In genomic region chr9:107812132-107812531, GRCm38 (mm10) we compare ENCODE assay signal across 19 mouse cellular contexts. TPM values are rescaled to one million over a fixed set of nuclear protein-coding genes. Genes with fewer than 3 reads are reported as not detected.
DNase-seq lines count a peak whose midpoint lies in the region; ATAC-seq and TF ChIP-seq lines count a peak whose summit lies in the region.
"Had no signal": no experiment of that assay in that cellular context is flagged by ENCODE, and none has a peak within 500 bp of the region (broad histone marks: within the 10 kb centered on the region; RNA-seq: fewer than 3 reads in every experiment).

No protein-coding gene starts in this region.

- TF ChIP-seq EP300 in heart, adult 2 months (IDR thresholded peaks at IDR 0.05; ENCODE audit: insufficient read depth, low read depth, low read length), result no peak

- H3K4me2 ChIP-seq in heart, embryonic 11.5 days, result no peak overlapping the region
- no peak overlapping the region for H3K4me2 ChIP-seq in intestine, embryonic 15.5 days (replicated peaks)
- H3K4me2 ChIP-seq: embryonic facial prominence, embryonic 15.5 days; forebrain, embryonic 15.5 days; hindbrain, embryonic 12.5 days had no signal

- H3K9me3 ChIP-seq in heart, embryonic 11.5 days (replicated peaks; ENCODE audit: control insufficient read depth, low read length), result no peaks in the 10 kb centered on the region
- no peaks in the 10 kb centered on the region for H3K9me3 ChIP-seq in intestine, embryonic 15.5 days
- H3K9me3 ChIP-seq: embryonic facial prominence, embryonic 15.5 days; forebrain, embryonic 15.5 days; G1E; hindbrain, embryonic 12.5 days had no signal

- CTCF ChIA-PET in Patski (lab: Charles Lee), result interaction anchor here (1.4 to 1.6 kb wide), 3 partner anchors 10 to 19 kb away, joined by 3 to 10 read pairs (median 4); no protein-coding TSS in a partner anchor

- peak; percentile 35 for TF ChIP-seq CTCF in heart, adult 2 months (IDR thresholded peaks at IDR 0.05)
- peak; percentile 11 for TF ChIP-seq CTCF in left cerebral cortex, adult 2 months (IDR thresholded peaks at IDR 0.05)
- TF ChIP-seq CTCF in Patski (IDR thresholded peaks at IDR 0.05), result peak; percentile 27

- H3K9ac ChIP-seq in heart, adult 2 months (ENCODE audit: low read depth, low read length), result no peak overlapping the region
- no peak overlapping the region for H3K9ac ChIP-seq in heart, embryonic 11.5 days (ENCODE audit: low read depth, low read length)
- no peak overlapping the region for H3K9ac ChIP-seq in intestine, embryonic 15.5 days
- H3K9ac ChIP-seq: embryonic facial prominence, embryonic 15.5 days; forebrain, embryonic 15.5 days; hindbrain, embryonic 12.5 days had no signal

- POLR2A ChIA-PET in Patski (lab: Charles Lee), result interaction anchor here (0.6 kb wide), 1 partner anchor 1826 kb away, joined by 3 read pairs; no protein-coding TSS in a partner anchor

- no peaks in the 10 kb centered on the region for H3K4me1 ChIP-seq in heart, adult 2 months (ENCODE audit: control insufficient read depth, insufficient read depth, low read length)
- H3K4me1 ChIP-seq in heart, embryonic 11.5 days (ENCODE audit: control insufficient read depth, insufficient read depth, low read length), result no peaks in the 10 kb centered on the region
- no peaks in the 10 kb centered on the region for H3K4me1 ChIP-seq in intestine, embryonic 15.5 days (replicated peaks)
- H3K4me1 ChIP-seq: embryonic facial prominence, embryonic 15.5 days; forebrain, embryonic 15.5 days; hindbrain, embryonic 12.5 days had no signal

- intact Hi-C loops in heart, adult 2 months (cut with DNase I), result no loop called here
- intact Hi-C loops in left cerebral cortex, adult 2 months (cut with DNase I), result no loop called here

- no peak overlapping the region for H3K4me3 ChIP-seq in heart, adult 2 months
- no peak overlapping the region for H3K4me3 ChIP-seq in heart, embryonic 11.5 days (ENCODE audit: low read depth, low read length)
- no peak overlapping the region for H3K4me3 ChIP-seq in left cerebral cortex, adult 2 months
- no peak overlapping the region for H3K4me3 ChIP-seq in intestine, embryonic 15.5 days (replicated peaks)
- H3K4me3 ChIP-seq: embryonic facial prominence, embryonic 15.5 days; forebrain, embryonic 15.5 days; hindbrain, embryonic 12.5 days had no signal

- no peaks in the 10 kb centered on the region for H3K27me3 ChIP-seq in heart, adult 2 months (ENCODE audit: control insufficient read depth, insufficient read depth, low read length)
- no peaks in the 10 kb centered on the region for H3K27me3 ChIP-seq in heart, embryonic 11.5 days (ENCODE audit: control insufficient read depth, insufficient read depth, low read length)
- H3K27me3 ChIP-seq in Patski, result no peaks in the 10 kb centered on the region
- no peaks in the 10 kb centered on the region for H3K27me3 ChIP-seq in intestine, embryonic 15.5 days (replicated peaks)
- H3K27me3 ChIP-seq: embryonic facial prominence, embryonic 15.5 days; forebrain, embryonic 15.5 days; hindbrain, embryonic 12.5 days had no signal

- H3K36me3 ChIP-seq in heart, adult 2 months (ENCODE audit: control insufficient read depth, insufficient read depth, low read length), result no peaks in the 10 kb centered on the region
- peaks cover 6% of the 10 kb centered on the region for H3K36me3 ChIP-seq in heart, embryonic 11.5 days (ENCODE audit: control insufficient read depth, insufficient read depth, low read length)
- peaks cover 14% of the 10 kb centered on the region for H3K36me3 ChIP-seq in intestine, embryonic 15.5 days

- no peaks in the 10 kb centered on the region for H3K79me2 ChIP-seq in heart, adult 2 months (replicated peaks; ENCODE audit: control insufficient read depth, insufficient read depth, low read length)

- H3K27ac ChIP-seq in heart, adult 2 months, result no peak overlapping the region
- no peak overlapping the region for H3K27ac ChIP-seq in heart, embryonic 11.5 days (ENCODE audit: low read depth, low read length)
- H3K27ac ChIP-seq in left cerebral cortex, adult 2 months, result no peak overlapping the region
- no peak overlapping the region for H3K27ac ChIP-seq in intestine, embryonic 15.5 days
- H3K27ac ChIP-seq: embryonic facial prominence, embryonic 15.5 days; forebrain, embryonic 15.5 days; hindbrain, embryonic 12.5 days had no signal

- in situ Hi-C loops in Patski (cut with MboI; ENCODE audit: low pct_unique_long_range_greater_than_20kb), result no loop called here

- TF ChIP-seq POLR2A in heart, adult 2 months (IDR thresholded peaks at IDR 0.05; ENCODE audit: insufficient read depth, low read depth, low read length), result no peak

- DNase-seq in heart, adult 2 months, result no peak
- no peak for DNase-seq in left cerebral cortex, adult 2 months (ENCODE audit: extremely low spot score in 1 of 2, low spot score in 2 of 2)
- no peak for DNase-seq in left cerebral cortex, adult 11 months (ENCODE audit: low spot score)
- DNase-seq in Patski (ENCODE audit: low read depth, low spot score), result no peak
- peak; percentile 12 for DNase-seq in induced T-regulatory cell, adult 2 months (ENCODE audit: low read depth)
- DNase-seq: adrenal gland, postnatal 10 days; cerebellum, adult 11 months; cerebellum, adult 8-10 months; cerebellum, postnatal 14 days; embryo, embryonic 11 days; gastrocnemius, postnatal 14 days; heart, postnatal 10 days; heart, postnatal 4 days had no signal

- ATAC-seq in heart, embryonic 11.5 days (replicated peaks; ENCODE audit: insufficient number of reproducible peaks, low FRiP score, low TSS enrichment), result no peak
- no peak for ATAC-seq in Patski
- ATAC-seq in intestine, embryonic 15.5 days, result no peak
- ATAC-seq: forebrain, embryonic 15.5 days had no signal

- WGBS in heart, adult 2 months, result 89% methylated on average over 1 of the region's 1 CpGs
- WGBS in heart, embryonic 11.5 days (ENCODE audit: insufficient replicate concordance), result 86% methylated on average over 1 of the region's 1 CpGs
- WGBS in intestine, embryonic 15.5 days, result 87% methylated on average over 1 of the region's 1 CpGs

RNA-seq across cellular contexts. Expression of gene Rbm5, which starts 41.3 kb away (rescaled TPM):
- 10 to 100 TPM; 38.9 to 54.6 TPM for total RNA-seq in heart, adult 2 months (2021)
- 50.5 and 68.3 TPM in 2 replicates for polyA plus RNA-seq in heart, adult 2 months (2012; rRNA removed)
- 113 and 135 TPM in 2 replicates for polyA plus RNA-seq in heart, embryonic 11.5 days (2014; fragmentation: Nextera tagmentation; extraction: Ambion mirVana)
- total RNA-seq in left cerebral cortex, adult 2 months (2021), result 100 to 1,000 TPM; 146 to 147 TPM
- 113 TPM for polyA plus RNA-seq in Patski (2021)
- 153 and 154 TPM in 2 replicates for polyA plus RNA-seq in intestine, embryonic 15.5 days (2015; fragmentation: Nextera tagmentation; extraction: Ambion mirVana)
